Mouse (Mus musculus): ENCODE results near the gene Edc4. TPM values are rescaled to one million over a fixed set of nuclear protein-coding genes. Genes with fewer than 3 reads are reported as not detected.

Gene Edc4
- polyA plus RNA-seq, 1 experiment from 2014 or later: 49.7 TPM

DNA sequence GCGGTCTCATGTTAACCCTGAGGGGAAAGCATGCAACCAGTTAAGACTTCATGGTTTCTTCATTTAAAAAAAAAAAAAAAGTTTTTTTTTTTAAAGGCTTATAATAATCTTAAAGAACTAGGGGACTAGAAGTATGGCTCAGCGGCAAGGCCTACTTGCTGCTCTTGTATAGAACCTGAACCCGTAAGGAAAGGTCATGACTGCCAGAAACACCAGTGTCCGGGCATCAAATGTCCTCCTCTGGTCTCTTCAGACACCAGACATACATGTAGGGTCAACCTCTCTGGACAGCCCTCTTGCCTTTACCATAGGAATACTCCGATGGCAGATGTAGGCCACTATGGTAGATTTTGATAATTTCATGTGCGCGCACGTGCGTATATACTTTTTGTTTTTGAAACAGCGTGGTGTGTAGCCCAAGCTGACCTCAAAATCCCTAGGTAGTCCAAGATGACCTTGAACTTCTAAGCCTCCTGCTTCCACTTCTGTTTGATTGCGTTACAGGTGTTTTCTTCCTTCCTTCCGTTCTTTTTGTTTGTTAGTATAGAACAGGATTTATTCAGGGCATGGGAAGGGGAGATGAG lies 28.4 kb upstream of the Edc4 start:
- no peak overlapping the region for H3K4me3 ChIP-seq (ENCODE audit: low read length)
- no peak overlapping the region for H3K4me2 ChIP-seq (replicated peaks; ENCODE audit: low read depth, low read length)
- 0 out of 2 replicates have a peak, but pooled peaks have one; percentile 0 for ATAC-seq (ENCODE audit: low FRiP score, low TSS enrichment)
- peaks cover 18% of the 10 kb centered on the region; the same call in 1 of the 2 replicates for H3K4me1 ChIP-seq (ENCODE audit: control insufficient read depth, insufficient read depth, low read length)
- H3K9me3 ChIP-seq (ENCODE audit: control insufficient read depth, low read length): no peaks in the 10 kb centered on the region
- H3K27me3 ChIP-seq (ENCODE audit: control insufficient read depth, insufficient read depth, low read length): no peaks in the 10 kb centered on the region
- 80% methylated on average over 12 of the region's 12 CpGs for WGBS
- no peak overlapping the region for H3K27ac ChIP-seq (ENCODE audit: low read depth, low read length)
- no peak overlapping the region for H3K9ac ChIP-seq (ENCODE audit: low read depth, low read length)
- peaks cover 20% of the 10 kb centered on the region for H3K36me3 ChIP-seq (ENCODE audit: control insufficient read depth, insufficient read depth, low read length)

DNA sequence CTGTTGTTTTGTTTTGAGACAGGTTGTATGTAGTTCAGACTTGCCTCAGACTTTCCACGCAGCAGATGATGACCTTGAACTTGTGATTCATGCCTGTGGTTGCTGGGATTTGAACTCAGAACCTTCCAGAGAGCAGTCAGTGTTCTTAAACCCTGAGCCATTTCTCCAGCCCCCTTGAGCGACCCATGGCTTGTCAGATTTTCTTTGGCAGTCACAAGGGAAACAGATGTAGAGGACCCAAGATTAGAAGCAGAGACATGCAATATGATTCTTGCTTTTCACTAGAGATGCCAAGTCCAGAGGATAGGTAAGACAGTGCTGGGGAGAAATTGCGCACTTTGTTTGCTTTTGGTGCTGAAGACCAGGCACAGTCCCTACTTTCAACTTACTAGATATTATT lies 27.5 kb upstream of the Edc4 start, which contains the start of gene Cenpt:
Gene Cenpt (minus strand): TSS at position 101 of the 400 bp plus-strand sequence.
- Histone ChIP-seq H3K4me1 (ENCODE audit: control insufficient read depth, insufficient read depth, low read length) (peaks cover 21% of the 10 kb centered on the region; the same call in 1 of the 2 replicates), H3K27ac (ENCODE audit: low read depth, low read length) (no peak within 1 kb of the TSS), H3K9ac (ENCODE audit: low read depth, low read length) (no peak within 1 kb of the TSS), H3K9me3 (ENCODE audit: control insufficient read depth, low read length) (no peaks in the 10 kb centered on the region), H3K4me3 (ENCODE audit: low read length) (no peak within 1 kb of the TSS), H3K4me2 (replicated peaks; ENCODE audit: low read depth, low read length) (no peak within 1 kb of the TSS), H3K27me3 (ENCODE audit: control insufficient read depth, insufficient read depth, low read length) (no peaks in the 10 kb centered on the region), H3K36me3 (ENCODE audit: control insufficient read depth, insufficient read depth, low read length) (peaks cover 15% of the 10 kb centered on the region)
- WGBS: 93% methylated on average over 3 of the region's 3 CpGs
- no peak for ATAC-seq (ENCODE audit: low FRiP score, low TSS enrichment)

DNA sequence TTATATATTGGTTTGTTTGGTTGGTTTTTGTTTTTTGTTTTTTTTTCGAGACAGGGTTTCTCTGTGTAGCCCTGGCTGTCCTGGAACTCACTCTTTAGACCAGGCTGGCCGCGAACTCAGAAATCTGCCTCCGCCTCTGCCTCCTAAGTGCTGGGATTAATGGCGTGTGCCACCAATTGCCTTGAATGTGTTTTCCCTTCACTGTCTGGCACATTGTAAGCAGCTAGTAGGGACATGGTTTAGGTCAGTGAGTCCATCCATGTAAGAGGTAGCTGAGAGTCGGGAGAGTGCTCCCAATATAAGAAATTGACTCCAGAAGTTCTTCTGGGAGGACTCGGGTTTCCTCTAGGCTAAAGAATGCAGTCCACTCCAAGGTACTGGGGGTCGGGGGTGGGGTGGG lies 26.4 kb upstream of the Edc4 start:
- Histone ChIP-seq H3K27ac (ENCODE audit: low read depth, low read length) (peak overlapping the region; percentile 51; the same call in 1 of the 2 replicates), H3K27me3 (ENCODE audit: control insufficient read depth, insufficient read depth, low read length) (no peaks in the 10 kb centered on the region), H3K4me1 (ENCODE audit: control insufficient read depth, insufficient read depth, low read length) (peaks cover 25% of the 10 kb centered on the region), H3K36me3 (ENCODE audit: control insufficient read depth, insufficient read depth, low read length) (peaks cover 4% of the 10 kb centered on the region), H3K4me3 (ENCODE audit: low read length) (peak overlapping the region; percentile 82), H3K9ac (ENCODE audit: low read depth, low read length) (peak overlapping the region; percentile 85; the same call in 1 of the 2 replicates), H3K4me2 (replicated peaks; ENCODE audit: low read depth, low read length) (peak overlapping the region; percentile 35; the same call in 1 of the 2 replicates), H3K9me3 (ENCODE audit: control insufficient read depth, low read length) (no peaks in the 10 kb centered on the region)
- ATAC-seq (ENCODE audit: low FRiP score, low TSS enrichment): no peak; the same call in 1 of the 2 replicates
- 25% methylated on average over 8 of the region's 8 CpGs for WGBS

DNA sequence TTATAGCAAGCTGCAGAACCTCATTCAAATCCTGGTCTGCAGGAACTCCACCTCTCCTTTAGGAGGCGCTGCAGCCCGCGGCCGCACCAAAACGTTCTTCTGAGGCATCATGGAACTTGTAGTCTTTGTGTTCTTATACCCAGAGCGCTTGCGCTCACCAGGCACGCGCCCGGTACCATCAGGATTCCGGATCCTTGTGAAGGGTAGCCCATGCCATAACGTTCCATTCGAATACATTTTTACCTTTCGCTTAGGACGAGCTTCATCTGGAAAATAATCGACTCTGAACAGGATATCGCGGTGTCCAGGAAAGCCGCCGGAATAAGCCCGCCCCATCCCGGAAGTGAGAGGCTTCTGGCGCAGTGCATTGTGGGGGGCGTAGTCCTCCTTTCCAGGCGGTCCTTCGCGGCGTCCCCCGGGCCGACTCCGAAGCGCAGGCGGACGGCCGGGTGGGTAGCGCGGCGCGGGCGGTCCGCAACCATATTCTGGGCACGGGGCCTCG lies 25.9 kb upstream of the Edc4 start, which contains the start of gene Thap11:
Gene Thap11 (plus strand): TSS at position 418 of the 502 bp plus-strand sequence.
- WGBS: under 1% methylated on average over 43 of the region's 43 CpGs
- peak within 1 kb of the TSS; percentile 96 for H3K4me2 ChIP-seq (replicated peaks; ENCODE audit: low read depth, low read length)
- H3K4me1 ChIP-seq (ENCODE audit: control insufficient read depth, insufficient read depth, low read length): peaks cover 29% of the 10 kb centered on the region
- H3K9ac ChIP-seq (ENCODE audit: low read depth, low read length): peak within 1 kb of the TSS; percentile 85
- H3K27me3 ChIP-seq (ENCODE audit: control insufficient read depth, insufficient read depth, low read length): no peaks in the 10 kb centered on the region
- H3K9me3 ChIP-seq (ENCODE audit: control insufficient read depth, low read length): no peaks in the 10 kb centered on the region
- peak within 1 kb of the TSS; percentile 82 for H3K4me3 ChIP-seq (ENCODE audit: low read length)
- peak within 1 kb of the TSS; percentile 65 for H3K27ac ChIP-seq (ENCODE audit: low read depth, low read length)
- 0 out of 2 replicates have a peak, but pooled peaks cover 3% of the 10 kb centered on the region for H3K36me3 ChIP-seq (ENCODE audit: control insufficient read depth, insufficient read depth, low read length)
- ATAC-seq (ENCODE audit: low FRiP score, low TSS enrichment): peak; percentile 89

DNA sequence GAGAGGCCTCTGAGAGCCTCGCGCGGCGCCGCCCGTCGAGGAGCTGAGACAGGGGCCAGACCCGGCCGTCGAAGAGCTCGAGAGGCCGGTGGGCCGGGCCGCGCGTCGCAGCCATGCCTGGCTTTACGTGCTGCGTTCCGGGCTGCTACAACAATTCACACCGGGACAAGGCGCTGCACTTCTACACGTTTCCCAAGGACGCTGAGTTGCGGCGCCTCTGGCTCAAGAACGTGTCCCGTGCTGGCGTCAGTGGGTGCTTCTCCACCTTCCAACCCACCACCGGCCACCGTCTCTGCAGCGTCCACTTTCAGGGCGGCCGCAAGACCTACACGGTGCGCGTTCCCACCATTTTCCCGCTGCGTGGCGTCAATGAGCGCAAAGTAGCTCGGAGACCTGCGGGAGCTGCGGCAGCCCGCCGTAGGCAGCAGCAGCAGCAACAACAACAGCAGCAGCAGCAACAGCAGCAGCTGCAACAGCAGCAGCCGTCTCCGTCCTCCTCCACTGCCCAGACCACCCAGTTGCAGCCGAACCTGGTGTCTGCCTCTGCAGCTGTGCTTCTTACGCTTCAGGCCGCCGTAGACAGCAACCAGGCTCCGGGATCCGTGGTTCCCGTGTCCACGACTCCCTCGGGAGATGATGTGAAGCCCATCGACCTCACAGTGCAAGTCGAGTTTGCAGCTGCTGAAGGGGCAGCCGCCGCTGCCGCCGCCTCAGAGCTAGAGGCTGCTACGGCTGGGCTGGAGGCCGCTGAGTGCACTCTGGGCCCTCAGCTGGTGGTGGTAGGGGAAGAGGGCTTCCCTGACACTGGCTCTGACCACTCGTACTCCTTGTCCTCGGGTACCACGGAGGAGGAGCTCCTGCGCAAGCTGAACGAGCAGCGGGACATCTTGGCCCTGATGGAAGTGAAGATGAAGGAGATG lies 25.2 kb upstream of the Edc4 start:
- Histone ChIP-seq H3K27me3 (ENCODE audit: control insufficient read depth, insufficient read depth, low read length) (no peaks in the 10 kb centered on the region), H3K36me3 (ENCODE audit: control insufficient read depth, insufficient read depth, low read length) (0 out of 2 replicates have a peak, but pooled peaks cover 3% of the 10 kb centered on the region), H3K4me2 (replicated peaks; ENCODE audit: low read depth, low read length) (peak overlapping the region; percentile 96), H3K27ac (ENCODE audit: low read depth, low read length) (peak overlapping the region; percentile 65), H3K9me3 (ENCODE audit: control insufficient read depth, low read length) (no peaks in the 10 kb centered on the region), H3K4me1 (ENCODE audit: control insufficient read depth, insufficient read depth, low read length) (peaks cover 29% of the 10 kb centered on the region), H3K4me3 (ENCODE audit: low read length) (peak overlapping the region; percentile 82), H3K9ac (ENCODE audit: low read depth, low read length) (peak overlapping the region; percentile 85)
- ATAC-seq (ENCODE audit: low FRiP score, low TSS enrichment): peak; percentile 1; the same call in 1 of the 2 replicates
- under 1% methylated on average over 67 of the region's 71 CpGs for WGBS

DNA sequence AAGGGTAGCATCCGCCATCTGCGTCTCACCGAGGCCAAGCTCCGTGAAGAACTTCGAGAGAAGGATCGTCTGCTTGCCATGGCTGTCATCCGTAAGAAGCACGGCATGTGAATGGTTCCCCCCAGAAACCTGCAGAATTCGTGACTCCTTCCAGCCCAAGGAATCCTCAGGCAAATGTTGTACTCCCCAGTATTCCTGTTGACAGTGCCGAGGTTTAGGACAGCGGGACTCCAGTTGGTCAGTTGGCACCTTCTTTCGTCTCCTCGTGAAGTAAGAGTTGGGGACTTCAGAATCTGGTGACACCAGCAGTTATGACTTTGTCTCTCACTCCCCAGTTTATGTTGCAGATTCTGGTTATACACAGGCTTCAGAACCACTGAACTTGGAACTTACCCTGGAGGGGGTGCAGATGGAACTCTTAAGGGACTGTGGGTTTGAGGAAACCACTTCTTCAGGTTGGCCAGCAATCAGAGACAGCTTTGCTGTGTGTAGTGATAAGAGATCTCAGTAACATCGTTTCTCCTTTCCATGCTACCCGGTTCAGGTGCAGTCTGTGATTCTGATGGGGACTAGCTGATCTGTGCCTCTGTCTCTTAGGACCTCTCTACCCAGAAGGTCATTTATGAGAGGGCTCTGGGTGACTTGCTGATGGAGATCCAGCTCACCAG lies 24.4 kb upstream of the Edc4 start:
- 15% methylated on average over 15 of the region's 15 CpGs for WGBS
- Histone ChIP-seq H3K9ac (ENCODE audit: low read depth, low read length) (peak overlapping the region; percentile 85), H3K36me3 (ENCODE audit: control insufficient read depth, insufficient read depth, low read length) (0 out of 2 replicates have a peak, but pooled peaks cover 3% of the 10 kb centered on the region), H3K27me3 (ENCODE audit: control insufficient read depth, insufficient read depth, low read length) (no peaks in the 10 kb centered on the region), H3K4me1 (ENCODE audit: control insufficient read depth, insufficient read depth, low read length) (peaks cover 25% of the 10 kb centered on the region), H3K4me3 (ENCODE audit: low read length) (peak overlapping the region; percentile 82), H3K27ac (ENCODE audit: low read depth, low read length) (no peak overlapping the region), H3K9me3 (ENCODE audit: control insufficient read depth, low read length) (no peaks in the 10 kb centered on the region), H3K4me2 (replicated peaks; ENCODE audit: low read depth, low read length) (peak overlapping the region; percentile 96)
- ATAC-seq (ENCODE audit: low FRiP score, low TSS enrichment): no peak

DNA sequence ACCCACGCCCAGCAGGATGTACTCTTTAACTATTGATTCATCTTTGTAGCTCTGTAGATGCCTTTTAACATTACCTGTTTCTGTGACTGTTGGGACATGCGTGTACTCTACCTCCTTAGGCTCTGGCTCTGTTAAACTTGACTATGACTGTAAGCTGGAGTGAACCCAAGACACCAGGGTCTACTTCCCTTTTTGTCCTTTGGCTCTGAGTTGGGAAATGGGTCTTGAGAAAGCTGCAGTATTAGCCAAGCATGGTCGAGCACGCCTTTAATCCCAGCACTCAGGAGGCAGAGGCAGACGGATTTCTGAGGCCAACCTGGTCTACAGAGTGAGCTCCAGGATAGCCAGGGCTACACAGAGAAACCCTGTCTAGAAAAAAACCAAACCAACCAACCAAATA lies 22.2 kb upstream of the Edc4 start:
- H3K4me2 ChIP-seq (replicated peaks; ENCODE audit: low read depth, low read length): no peak overlapping the region
- no peak for ATAC-seq (ENCODE audit: low FRiP score, low TSS enrichment)
- no peaks in the 10 kb centered on the region for H3K9me3 ChIP-seq (ENCODE audit: control insufficient read depth, low read length)

DNA sequence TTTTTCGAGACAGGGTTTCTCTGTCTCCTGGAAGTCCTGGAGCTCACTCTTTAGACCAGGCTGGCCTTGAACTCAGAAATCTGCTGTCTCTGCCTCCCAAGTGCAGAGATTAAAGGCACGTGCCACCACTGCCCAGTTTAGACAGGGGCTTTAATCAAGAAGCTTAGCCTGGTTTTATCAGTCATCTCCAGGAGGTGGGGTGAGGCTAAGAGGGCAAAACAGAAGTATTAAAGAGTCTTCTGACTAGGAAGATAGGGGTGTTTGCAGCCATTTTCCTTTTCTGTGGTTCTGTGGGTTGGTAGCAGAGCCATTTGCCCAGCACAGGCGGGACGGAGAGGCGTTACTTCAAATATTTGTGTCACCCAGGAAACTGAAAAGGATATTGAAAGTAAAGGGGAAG lies 21.4 kb upstream of the Edc4 start:
- Histone ChIP-seq H3K36me3 (ENCODE audit: control insufficient read depth, insufficient read depth, low read length) (peaks cover 3% of the 10 kb centered on the region; the same call in 1 of the 2 replicates), H3K4me1 (ENCODE audit: control insufficient read depth, insufficient read depth, low read length) (peaks cover 35% of the 10 kb centered on the region), H3K4me2 (replicated peaks; ENCODE audit: low read depth, low read length) (0 out of 2 replicates have a peak overlapping the region, but pooled peaks have one; percentile 27), H3K9ac (ENCODE audit: low read depth, low read length) (no peak overlapping the region; the same call in 1 of the 2 replicates), H3K9me3 (ENCODE audit: control insufficient read depth, low read length) (no peaks in the 10 kb centered on the region), H3K4me3 (ENCODE audit: low read length) (no peak overlapping the region), H3K27ac (ENCODE audit: low read depth, low read length) (peak overlapping the region; percentile 63; the same call in 1 of the 2 replicates), H3K27me3 (ENCODE audit: control insufficient read depth, insufficient read depth, low read length) (no peaks in the 10 kb centered on the region)
- 67% methylated on average over 5 of the region's 5 CpGs for WGBS
- no peak for ATAC-seq (ENCODE audit: low FRiP score, low TSS enrichment)

More for the DNA sequence above, 22.2 kb upstream of the Edc4 start:
- H3K36me3 ChIP-seq (ENCODE audit: control insufficient read depth, insufficient read depth, low read length): peaks cover 3% of the 10 kb centered on the region; the same call in 1 of the 2 replicates
- H3K4me3 ChIP-seq (ENCODE audit: low read length): no peak overlapping the region
- peaks cover 35% of the 10 kb centered on the region for H3K4me1 ChIP-seq (ENCODE audit: control insufficient read depth, insufficient read depth, low read length)
- no peak overlapping the region for H3K27ac ChIP-seq (ENCODE audit: low read depth, low read length)
- H3K9ac ChIP-seq (ENCODE audit: low read depth, low read length): no peak overlapping the region
- whole genome bisulfite sequencing: 92% methylated on average over 5 of the region's 5 CpGs
- H3K27me3 ChIP-seq (ENCODE audit: control insufficient read depth, insufficient read depth, low read length): no peaks in the 10 kb centered on the region

Measured in kidney, embryonic 14.5 days (tissue).